Mouse (Mus musculus): ENCODE results near the gene Olfr589.
"Not testable (repeated sequence)": the region's sequence is repeated elsewhere in the genome, so short reads cannot be mapped to it uniquely, and the experiment has no call there.

Olfr589 gene

GRCm38 (mm10) chr7:103156256-103156655, at the start of gene Olfr589:
Gene Olfr589 (minus strand): TSS chr7:103156356.
- in situ Hi-C loops (cut with MboI, MseI), result no loop called here

- in situ Hi-C loops (cut with MboI, MseI), result not testable (repeated sequence)
Observed at GRCm38 (mm10) chr7:103184503-103184902, 28.3 kb upstream of the Olfr589 start, which contains the start of gene Olfr592. Gene Olfr592 (plus strand): TSS chr7:103184803.

- in situ Hi-C loops (cut with MboI, MseI), result no loop called here
Observed at GRCm38 (mm10) chr7:103178240-103178639, 22.1 kb upstream of the Olfr589 start, which contains the start of gene Olfr591. Gene Olfr591 (minus strand): TSS chr7:103178340.

- in situ Hi-C loops (cut with MboI, MseI), result no loop called here
Observed at GRCm38 (mm10) chr7:103169697-103170096, 13.5 kb upstream of the Olfr589 start.

GRCm38 (mm10) chr7:103140579-103140978, 15.6 kb downstream of the Olfr589 start, which contains the start of gene Olfr588-ps1:
Gene Olfr588-ps1 (plus strand): TSS chr7:103140879.
- in situ Hi-C loops (cut with MboI, MseI), result no loop called here

- in situ Hi-C loops (cut with MboI, MseI), result no loop called here
Observed at GRCm38 (mm10) chr7:103125538-103125937, 30.6 kb downstream of the Olfr589 start, which contains the start of gene Olfr586. Gene Olfr586 (minus strand): TSS chr7:103125638.

- in situ Hi-C loops (cut with MboI, MseI), result no loop called here
Observed at GRCm38 (mm10) chr7:103119406-103119805, 36.8 kb downstream of the Olfr589 start.
